Mouse (Mus musculus): Measurements from ENCODE around the gene Nhsl2.

DNA sequence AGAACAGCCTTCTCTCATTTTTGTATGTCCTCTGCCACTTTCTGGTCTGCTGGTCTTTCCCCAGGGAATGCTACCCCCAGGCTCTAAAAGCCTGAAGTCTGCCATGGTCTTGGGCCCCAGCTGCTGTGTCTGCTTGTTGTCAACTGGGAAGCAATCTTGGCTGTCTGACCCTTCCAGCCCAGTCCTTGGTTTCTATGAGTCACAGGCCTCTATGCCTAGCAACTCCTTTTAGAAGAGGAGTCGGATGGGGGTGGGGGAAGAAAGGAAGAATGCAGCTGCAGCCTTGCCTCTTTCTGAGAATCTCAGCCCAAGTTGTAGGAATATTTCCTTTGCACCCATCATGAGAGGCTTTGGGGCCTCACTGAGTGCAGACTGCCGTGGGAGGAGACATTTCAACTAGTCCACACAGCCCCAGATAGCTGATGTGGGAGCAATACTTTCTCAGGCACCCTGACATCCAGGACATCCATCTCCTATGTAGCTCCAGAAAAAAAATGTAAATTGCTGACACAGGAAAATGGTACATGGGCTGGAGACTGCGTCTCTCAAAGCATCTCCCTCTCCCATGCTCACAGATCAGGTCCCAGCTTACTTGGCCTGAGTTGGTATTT is 33.1 kb downstream of the Nhsl2 start:
- TF ChIP-seq CTCF (IDR thresholded peaks at IDR 0.05; ENCODE audit: low read depth) (no peak), EP300 (IDR thresholded peaks at IDR 0.05; ENCODE audit: low read depth) (no peak)

Measured in liver, postnatal 0 days (tissue).